Mouse (Mus musculus) C2C12 (cell line): Measurements from ENCODE around the gene Ccdc43.

ENCODE experiments used
- CEBPB ChIP-seq: IDR thresholded peaks from one replicate; pipeline ENCODE4 v1.6.1; 2011; ENCODE audit warnings: low read depth, mild to moderate bottlenecking, control low read depth, moderate library complexity
- CTCF ChIP-seq: IDR thresholded peaks from one replicate; pipeline ENCODE4 v1.5.1; 2011; ENCODE audit not compliant: control insufficient read depth, insufficient read depth, insufficient read length
- FOSL1 ChIP-seq: IDR thresholded peaks from one replicate; pipeline ENCODE4 v1.8.0; 2011; ENCODE audit warnings: mild to moderate bottlenecking, low read length; ENCODE audit not compliant: poor library complexity, insufficient read depth, severe bottlenecking
- MAX ChIP-seq: IDR thresholded peaks from one replicate; pipeline ENCODE4 v1.6.1; 2011; ENCODE audit warnings: mild to moderate bottlenecking, control low read depth
- MYOD1 ChIP-seq: IDR thresholded peaks from one replicate; pipeline ENCODE4 v1.6.1; 2011; ENCODE audit warnings: low read depth; ENCODE audit not compliant: control insufficient read depth, insufficient read length
- MYOG ChIP-seq: IDR thresholded peaks from one replicate; pipeline ENCODE4 v1.6.1; 2011; ENCODE audit not compliant: control insufficient read depth, insufficient read length; ENCODE audit errors: extremely low read depth
- USF1 ChIP-seq: IDR thresholded peaks from one replicate; pipeline ENCODE4 v1.6.1; 2011; ENCODE audit warnings: low read depth, mild to moderate bottlenecking, control low read depth, moderate library complexity

- TF ChIP-seq CTCF (no peak), MAX (no peak), MYOG (no peak), CEBPB (no peak), FOSL1 (no peak), MYOD1 (no peak), USF1 (no peak)
Observed at GRCm38 (mm10) chr11:102731366-102731765, 33.8 kb upstream of the Ccdc43 start.
